Mouse (Mus musculus) kidney, postnatal 36 days (tissue): ENCODE measurements at regions not wholly inside any gene's neighbourhood (a gene's known extent, or its start where the extent isn't known, plus 50 kb on each side); places are given as distances from the start of the nearest gene placed in this dataset.
A peak's percentile ranks its signal among the peaks of the same experiment; 100 is the strongest.

Experiments
- DNase-seq, 2 experiments: peaks; one replicate each; pipeline ENCODE4 v3.0.0; 2021 to 2022; ENCODE audit warnings: mixed read lengths in 2 of 2

GRCm38 (mm10) chr3:135155537-135155956 lies 56.8 kb upstream of the Cenpe start:
- peak; percentile 26 to 69 for DNase-seq
